Mouse (Mus musculus): ENCODE data around the gene Pofut2. TPM values are rescaled to one million over a fixed set of nuclear protein-coding genes. Genes with fewer than 3 reads are reported as not detected.

The Pofut2 gene
- total and polyA plus RNA-seq, 3 experiments: 20.3 to 24.5 TPM; not detected in 1

GRCm38 (mm10) chr10:77315682-77316081 lies 56.7 kb downstream of the Pofut2 start:
- no peak overlapping the region for H3K9ac ChIP-seq (ENCODE audit: control insufficient read depth, low read depth, low read length, poor library complexity, severe bottlenecking)
- no peak for DNase-seq (ENCODE audit: low read depth, low spot score)
- TF ChIP-seq CHD2 (IDR thresholded peaks at IDR 0.05; ENCODE audit: low read length) (no peak), RAD21 (IDR thresholded peaks at IDR 0.05; ENCODE audit: low read depth, low read length) (no peak), KAT2A (conservative IDR thresholded peaks at IDR 0.05; ENCODE audit: low read depth, low read length) (no peak), ZC3H11A (IDR thresholded peaks at IDR 0.05; ENCODE audit: low read depth, low read length) (no peak), MAFK (IDR thresholded peaks at IDR 0.05; ENCODE audit: borderline replicate concordance, low read depth, low read length) (no peak), CHD1 (IDR thresholded peaks at IDR 0.05; ENCODE audit: low read depth, low read length) (no peak), SIN3A (IDR thresholded peaks at IDR 0.05; ENCODE audit: low read length) (no peak), E2F4 (IDR thresholded peaks at IDR 0.05; ENCODE audit: borderline replicate concordance, low read depth, low read length) (no peak), MAX (IDR thresholded peaks at IDR 0.05; ENCODE audit: low read length) (no peak), SMC3 (IDR thresholded peaks at IDR 0.05; ENCODE audit: low read depth, low read length) (no peak), POLR2AphosphoS2 (IDR thresholded peaks at IDR 0.05; ENCODE audit: low read length) (no peak), ETS1 (IDR thresholded peaks at IDR 0.05; ENCODE audit: low read depth, low read length) (no peak), USF1 (IDR thresholded peaks at IDR 0.05; ENCODE audit: low read depth, low read length) (no peak)
- H3K27me3 ChIP-seq (ENCODE audit: control insufficient read depth in 1 of 2, insufficient read depth in 2 of 2, low read length in 2 of 2): peaks cover 0 to 1% of the 10 kb centered on the region in 2 experiments; a peak in 1 of 4 replicates
- no peaks in the 10 kb centered on the region for H3K79me2 ChIP-seq (ENCODE audit: control insufficient read depth, insufficient read depth, low read length, poor library complexity)
- no peaks in the 10 kb centered on the region for H3K9me3 ChIP-seq (replicated peaks; ENCODE audit: insufficient read depth, low read length)
- H3K4me1 ChIP-seq (ENCODE audit: control insufficient read depth in 1 of 2, insufficient read depth in 2 of 2, low read length in 2 of 2): no peaks in the 10 kb centered on the region
- H3K4me3 ChIP-seq (ENCODE audit: control insufficient read depth in 1 of 2, insufficient read depth in 1 of 2, low read depth in 2 of 2, low read length in 2 of 2): no peak overlapping the region
- H3K27ac ChIP-seq (ENCODE audit: control insufficient read depth, low read depth, low read length): no peak overlapping the region
- no peaks in the 10 kb centered on the region for H3K36me3 ChIP-seq (ENCODE audit: control insufficient read depth in 1 of 2, insufficient read depth in 2 of 2, low read length in 2 of 2)

Other genes starting within 250 kb of the Pofut2 start
- gene Slc19a1, start 227.0 kb upstream of the Pofut2 start, total RNA-seq (2012; rRNA removed): 57.7 and 65.3 TPM in 2 replicates
- gene Slc19a1, start 227.0 kb upstream of the Pofut2 start, polyA plus RNA-seq (2012; ENCODE audit: insufficient read depth in 1 of 2, insufficient read length in 2 of 2, low read depth in 1 of 2, low replicate concordance in 2 of 2, missing spikeins in 1 of 2): 10 to 100 TPM in 1 of 2 experiments, not detected in 1; 86.4 TPM
- gene Col18a1, start 92.7 kb upstream of the Pofut2 start, total RNA-seq (2012; rRNA removed): 0.33 and 0.46 TPM in 2 replicates
- 1 to 10 TPM in 1 of 2 experiments, not detected in 1; 1.3 TPM for gene Col18a1, start 92.7 kb upstream of the Pofut2 start, polyA plus RNA-seq (2012; ENCODE audit: insufficient read depth in 1 of 2, insufficient read length in 2 of 2, low read depth in 1 of 2, low replicate concordance in 2 of 2, missing spikeins in 1 of 2)
- gene Adarb1, start 159.1 kb downstream of the Pofut2 start, total RNA-seq (2012; rRNA removed): 1.7 and 2.4 TPM in 2 replicates
- gene Adarb1, start 159.1 kb downstream of the Pofut2 start, polyA plus RNA-seq (2012; ENCODE audit: insufficient read depth in 1 of 2, insufficient read length in 2 of 2, low read depth in 1 of 2, low replicate concordance in 2 of 2, missing spikeins in 1 of 2): 1 to 10 TPM in 1 of 2 experiments, not detected in 1; 3.8 TPM